Mouse (Mus musculus) erythroblast, embryonic 14.5 days (primary cell): ENCODE measurements around the gene Evx1.

Experiments used
- GATA1 ChIP-seq: IDR thresholded peaks from 2 replicates; pipeline ENCODE4 v1.6.1; 2012; ENCODE audit warnings: low read length, inconsistent platforms, mixed read lengths
- TAL1 ChIP-seq: IDR thresholded peaks from 3 replicates; pipeline ENCODE4 v1.6.1; 2012; ENCODE audit warnings: low read length, inconsistent platforms, mixed read lengths

DNA sequence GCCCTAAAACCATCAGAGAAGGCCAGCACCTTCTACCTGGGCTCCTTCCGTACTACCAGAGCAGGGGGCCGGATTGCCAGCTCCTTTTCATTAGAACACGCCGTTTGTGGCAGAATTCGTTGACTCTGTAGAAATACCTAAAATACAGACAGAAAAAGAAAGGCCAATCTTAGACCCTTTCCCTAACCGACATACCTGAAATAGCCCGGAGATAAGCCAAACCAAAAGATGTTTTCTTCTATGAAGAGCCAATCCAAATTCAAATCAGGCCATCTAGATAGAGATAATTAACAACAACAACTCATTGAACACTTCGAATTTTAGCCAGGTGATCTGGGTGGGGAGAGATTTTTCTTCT is 761 bp upstream of the Evx1 start:
- TF ChIP-seq TAL1 (no peak), GATA1 (no peak)
